Mouse (Mus musculus): ENCODE data around the gene Ccdc180.

DNA sequence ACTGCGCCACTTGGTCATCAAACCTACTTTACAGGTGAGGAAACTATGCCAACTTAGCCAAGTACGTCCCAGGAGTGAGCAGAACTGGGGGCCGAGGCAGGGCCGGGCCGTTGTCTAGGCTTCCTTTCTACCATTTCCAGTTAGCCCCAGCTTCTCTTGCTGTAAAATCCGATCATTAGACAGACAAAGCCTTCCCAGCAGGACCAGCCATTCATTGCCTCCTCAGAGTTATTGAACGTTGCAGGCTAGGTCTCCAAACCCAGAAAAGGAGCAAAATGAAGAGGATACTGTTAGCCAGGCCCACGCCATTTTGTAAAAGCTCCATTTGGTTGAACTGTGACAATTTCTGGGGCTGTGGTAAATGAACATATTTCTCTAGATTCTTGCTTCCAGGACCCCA lies 22.7 kb upstream of the Ccdc180 start:
- TF ChIP-seq CTCF (IDR thresholded peaks at IDR 0.05; ENCODE audit: low read depth, low read length) (no peak), TAL1 (conservative IDR thresholded peaks at IDR 0.05; ENCODE audit: low read depth, low read length) (no peak), GATA1 (IDR thresholded peaks at IDR 0.05; ENCODE audit: borderline replicate concordance, low read length) (no peak), GATA2 (IDR thresholded peaks at IDR 0.05; ENCODE audit: borderline replicate concordance, low read depth, low read length) (no peak), POLR2AphosphoS5 (IDR thresholded peaks at IDR 0.05; ENCODE audit: insufficient replicate concordance, low read depth, low read length) (no peak)

Measured in G1E (cell line).